Mouse (Mus musculus) cerebellum, adult 9-11 months (tissue): ENCODE data around the gene Pgrmc1.
"Not testable (repeated sequence)": the region's sequence is repeated elsewhere in the genome, so short reads cannot be mapped to it uniquely, and the experiment has no call there.

Source experiments
- DNase-seq: peaks from one replicate; pipeline ENCODE4 v3.0.0; 2022

The Pgrmc1 gene

GRCm38 (mm10) chrX:36597707-36598389 is at the start of gene Pgrmc1:
TSS of gene Pgrmc1 (plus strand) at chrX:36598206.
- peak; percentile 86 for DNase-seq

GRCm38 (mm10) chrX:36548798-36549197 is 49.2 kb upstream of the Pgrmc1 start:
- DNase-seq: no peak

GRCm38 (mm10) chrX:36550906-36551305 is 47.1 kb upstream of the Pgrmc1 start:
- no peak for DNase-seq

- peak; percentile 2 for DNase-seq
Observed at GRCm38 (mm10) chrX:36551351-36551750, 46.7 kb upstream of the Pgrmc1 start.

GRCm38 (mm10) chrX:36552055-36552587 is 45.9 kb upstream of the Pgrmc1 start:
- peak; percentile 7 for DNase-seq

GRCm38 (mm10) chrX:36552715-36553114 is 45.3 kb upstream of the Pgrmc1 start:
- no peak for DNase-seq

- DNase-seq: not testable (repeated sequence)
Observed at GRCm38 (mm10) chrX:36555196-36555595, 42.8 kb upstream of the Pgrmc1 start.

- DNase-seq: no peak
Observed at GRCm38 (mm10) chrX:36560170-36560569, 37.8 kb upstream of the Pgrmc1 start.

GRCm38 (mm10) chrX:36561650-36562049 is 36.4 kb upstream of the Pgrmc1 start:
- DNase-seq: peak; percentile 37

- DNase-seq: no peak
Observed at GRCm38 (mm10) chrX:36562079-36562478, 35.9 kb upstream of the Pgrmc1 start.

GRCm38 (mm10) chrX:36586629-36587303 is 11.2 kb upstream of the Pgrmc1 start:
- DNase-seq: no peak

- DNase-seq: no peak
Observed at GRCm38 (mm10) chrX:36587304-36588209, 10.4 kb upstream of the Pgrmc1 start.

- DNase-seq: no peak
Observed at GRCm38 (mm10) chrX:36590266-36590665, 7.7 kb upstream of the Pgrmc1 start.

GRCm38 (mm10) chrX:36591120-36591519 is 6.9 kb upstream of the Pgrmc1 start:
- DNase-seq: no peak

GRCm38 (mm10) chrX:36591539-36591938 is 6.5 kb upstream of the Pgrmc1 start:
- DNase-seq: no peak

GRCm38 (mm10) chrX:36595247-36595646 is 2.8 kb upstream of the Pgrmc1 start:
- DNase-seq: no peak

GRCm38 (mm10) chrX:36596483-36597120 is 1.4 kb upstream of the Pgrmc1 start:
- DNase-seq: not testable (repeated sequence)

GRCm38 (mm10) chrX:36598390-36598810 is 394 bp downstream of the Pgrmc1 start:
- no peak for DNase-seq

GRCm38 (mm10) chrX:36598861-36599344 is 897 bp downstream of the Pgrmc1 start:
- peak; percentile 46 for DNase-seq

- no peak for DNase-seq
Observed at GRCm38 (mm10) chrX:36599656-36600055, 1.6 kb downstream of the Pgrmc1 start.

GRCm38 (mm10) chrX:36600066-36600465 is 2.1 kb downstream of the Pgrmc1 start:
- no peak for DNase-seq

- DNase-seq: no peak
Observed at GRCm38 (mm10) chrX:36602926-36603325, 4.9 kb downstream of the Pgrmc1 start.
